Mouse (Mus musculus) fat pad, adult 2 months (tissue): ENCODE measurements around the gene Tex14.

Experiments used
- DNase-seq: peaks from one replicate; pipeline ENCODE4 v3.0.0-alpha.2; 2011; ENCODE audit warnings: low read depth, low spot score; ENCODE audit errors: extremely low read depth

Tex14 gene

GRCm38 (mm10) chr11:87566501-87566900, 161.6 kb downstream of the Tex14 start, which contains the start of gene Gm11492:
Gm11492 (plus strand) TSS chr11:87566653.
- no peak for DNase-seq

DNA sequence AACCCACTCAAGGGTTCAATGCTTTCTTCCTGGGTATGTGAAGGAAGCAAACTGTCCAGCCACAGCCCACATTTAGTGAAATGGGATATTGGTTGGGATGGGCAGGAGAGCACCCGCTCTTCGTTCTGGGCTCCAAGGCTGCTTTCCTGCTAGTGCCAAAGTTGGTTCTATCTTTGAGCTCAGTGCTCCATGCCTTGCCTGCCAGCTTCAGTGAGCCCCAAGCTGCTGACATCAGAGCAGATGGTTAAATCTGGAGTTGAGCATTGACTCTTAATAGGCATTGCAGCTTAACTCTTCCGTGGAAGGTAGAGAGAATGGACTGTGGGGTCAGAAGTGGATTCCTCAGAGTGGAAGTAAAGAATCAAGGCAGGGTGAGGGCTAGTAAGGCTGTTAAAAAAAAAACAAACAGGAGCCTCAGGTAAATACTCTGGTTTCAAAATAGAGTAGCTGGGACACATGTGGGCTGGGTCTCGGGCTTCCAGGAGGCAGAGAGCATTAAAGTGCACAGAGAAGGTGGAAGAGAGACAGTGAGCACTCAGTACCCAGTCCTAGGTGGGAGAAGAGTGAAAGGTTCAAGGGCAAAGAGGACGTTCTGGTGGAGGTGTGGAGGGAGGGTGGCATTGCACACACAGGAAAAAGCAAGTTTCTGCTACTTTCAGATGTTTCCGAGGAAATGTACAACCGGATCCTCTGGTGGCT, 163.5 kb downstream of the Tex14 start, which contains the start of gene Sept4:
TSS of gene Sept4 (plus strand) at position 649 of the 699 bp plus-strand sequence.
- no peak for DNase-seq

GRCm38 (mm10) chr11:87570743-87571142, 165.9 kb downstream of the Tex14 start:
- DNase-seq = no peak

DNA sequence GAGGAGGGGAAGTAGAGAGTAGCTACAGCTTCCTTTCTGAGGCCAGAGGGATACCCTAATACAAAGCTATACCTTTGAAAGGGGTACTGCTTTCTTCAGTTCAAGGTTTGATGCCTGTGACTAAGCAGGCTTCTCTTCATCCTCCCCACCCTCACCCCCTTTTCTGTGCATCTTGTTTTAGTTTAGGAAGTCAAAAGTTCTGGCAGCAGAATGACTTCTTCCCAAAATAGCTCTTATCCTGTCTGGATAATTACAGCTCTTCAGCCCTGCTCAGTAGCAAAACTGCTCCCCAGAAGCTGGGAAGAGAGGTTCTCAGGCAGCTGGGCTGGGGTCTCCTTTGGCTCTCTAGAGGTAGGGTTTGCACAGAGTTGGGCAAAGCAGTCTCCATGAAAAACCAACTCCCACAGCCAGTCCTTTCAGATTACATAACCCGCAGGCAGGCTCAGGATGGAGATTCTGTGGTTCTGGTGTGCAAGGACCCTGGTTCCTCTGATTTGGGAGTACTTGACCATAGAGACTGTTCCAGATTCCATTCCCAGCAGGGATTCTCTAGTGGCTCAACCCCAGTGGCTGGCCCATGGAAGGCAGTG, 166.6 kb downstream of the Tex14 start:
- DNase-seq = no peak

DNA sequence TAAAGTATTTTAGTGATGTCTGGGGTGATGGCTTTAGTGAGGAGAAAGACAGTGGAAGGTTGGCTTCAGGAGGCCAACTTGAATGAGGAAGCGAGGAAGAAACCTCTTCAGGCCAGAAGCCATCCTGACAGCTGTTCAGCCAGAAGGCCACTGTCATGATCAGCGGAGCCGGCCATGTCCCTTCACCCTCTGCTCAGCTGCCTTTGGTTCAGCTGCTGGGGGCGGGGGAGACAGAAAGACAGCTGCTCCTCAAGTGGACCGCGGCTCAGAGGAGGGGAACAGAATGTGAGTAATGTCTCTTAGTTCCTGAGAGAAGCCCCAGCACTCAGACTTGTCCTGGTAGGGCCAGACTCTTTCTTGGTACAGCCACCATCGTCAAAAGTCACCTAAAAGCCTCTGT, 168.9 kb downstream of the Tex14 start:
- no peak for DNase-seq

GRCm38 (mm10) chr11:87574520-87575180, 169.8 kb downstream of the Tex14 start:
- DNase-seq = no peak

DNA sequence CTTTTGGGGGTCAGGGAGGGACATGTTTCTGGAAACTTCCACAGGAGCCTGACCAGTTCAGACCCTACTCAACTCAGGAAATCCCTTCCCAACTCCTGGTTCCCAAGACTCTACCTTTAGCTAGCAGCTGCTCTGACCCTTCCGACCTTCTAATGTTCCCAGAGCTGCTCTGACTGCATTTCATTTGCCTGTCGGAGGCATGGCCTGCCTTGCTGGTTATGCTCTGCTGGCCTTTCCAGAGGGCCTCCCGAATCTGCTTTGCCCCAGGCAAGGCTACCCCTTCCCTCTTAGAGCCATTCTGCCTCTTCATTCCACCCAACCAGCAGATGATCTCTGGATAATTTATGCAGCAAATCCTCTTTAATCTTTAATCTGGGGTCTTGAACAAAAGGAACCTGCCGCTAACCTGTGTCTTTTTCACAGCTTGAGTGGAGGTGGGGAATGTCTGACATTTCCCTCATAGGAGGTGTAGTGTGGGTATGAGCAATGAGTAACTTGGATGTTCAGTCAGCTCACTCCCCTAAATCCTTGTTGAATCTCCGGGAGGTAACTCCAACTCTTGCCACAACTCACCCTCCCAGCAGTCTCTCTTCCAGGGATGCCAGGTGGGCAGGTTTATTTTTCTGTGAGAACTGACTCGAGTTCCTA, 172.9 kb downstream of the Tex14 start:
- DNase-seq = no peak

- no peak for DNase-seq
Observed at GRCm38 (mm10) chr11:87578249-87578962, 173.5 kb downstream of the Tex14 start.

GRCm38 (mm10) chr11:87578963-87579601, 174.2 kb downstream of the Tex14 start:
- DNase-seq = no peak

GRCm38 (mm10) chr11:87579713-87580112, 174.8 kb downstream of the Tex14 start:
- DNase-seq = no peak

GRCm38 (mm10) chr11:87580543-87581085, 175.7 kb downstream of the Tex14 start:
- DNase-seq = no peak

GRCm38 (mm10) chr11:87581161-87581865, 176.4 kb downstream of the Tex14 start:
- no peak for DNase-seq

DNA sequence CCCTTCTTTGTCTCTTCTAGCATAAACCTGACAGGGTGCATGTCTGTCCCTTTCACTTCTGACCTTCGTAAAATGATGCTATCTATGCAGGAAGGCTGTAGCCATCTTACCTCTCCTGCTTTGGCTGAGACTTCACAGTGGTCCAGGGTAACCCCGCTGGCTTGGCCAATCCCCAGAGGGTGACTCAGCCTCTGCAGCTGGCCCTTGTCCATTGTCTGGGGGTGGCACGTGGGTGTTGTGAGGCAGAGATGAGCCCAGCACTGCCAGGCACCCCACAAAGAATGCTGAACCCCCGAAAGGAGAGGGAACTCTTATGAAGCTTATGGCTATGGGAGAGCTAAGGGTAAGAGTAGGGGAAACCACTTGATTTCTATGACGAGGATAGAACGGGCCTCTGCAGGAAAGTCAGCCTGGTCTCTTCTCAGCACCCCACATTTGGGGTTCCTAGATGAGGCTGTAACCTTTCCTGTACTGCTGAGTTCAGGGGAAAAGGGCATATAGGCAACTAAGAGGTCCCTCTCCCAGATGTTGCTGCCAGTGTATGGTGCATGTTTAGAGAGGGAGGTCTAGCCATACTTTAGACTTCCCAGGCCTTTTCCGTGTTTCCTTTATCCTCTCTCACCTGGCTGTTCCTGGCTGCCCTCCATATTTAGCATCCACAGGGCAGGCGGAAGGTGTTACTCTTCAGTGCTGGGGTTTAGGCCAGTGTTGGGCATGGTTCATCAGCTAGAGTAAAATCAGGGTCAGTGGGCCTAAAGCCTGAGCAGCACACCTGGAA, 177.3 kb downstream of the Tex14 start:
- no peak for DNase-seq

GRCm38 (mm10) chr11:87583291-87584034, 178.6 kb downstream of the Tex14 start:
- no peak for DNase-seq

DNA sequence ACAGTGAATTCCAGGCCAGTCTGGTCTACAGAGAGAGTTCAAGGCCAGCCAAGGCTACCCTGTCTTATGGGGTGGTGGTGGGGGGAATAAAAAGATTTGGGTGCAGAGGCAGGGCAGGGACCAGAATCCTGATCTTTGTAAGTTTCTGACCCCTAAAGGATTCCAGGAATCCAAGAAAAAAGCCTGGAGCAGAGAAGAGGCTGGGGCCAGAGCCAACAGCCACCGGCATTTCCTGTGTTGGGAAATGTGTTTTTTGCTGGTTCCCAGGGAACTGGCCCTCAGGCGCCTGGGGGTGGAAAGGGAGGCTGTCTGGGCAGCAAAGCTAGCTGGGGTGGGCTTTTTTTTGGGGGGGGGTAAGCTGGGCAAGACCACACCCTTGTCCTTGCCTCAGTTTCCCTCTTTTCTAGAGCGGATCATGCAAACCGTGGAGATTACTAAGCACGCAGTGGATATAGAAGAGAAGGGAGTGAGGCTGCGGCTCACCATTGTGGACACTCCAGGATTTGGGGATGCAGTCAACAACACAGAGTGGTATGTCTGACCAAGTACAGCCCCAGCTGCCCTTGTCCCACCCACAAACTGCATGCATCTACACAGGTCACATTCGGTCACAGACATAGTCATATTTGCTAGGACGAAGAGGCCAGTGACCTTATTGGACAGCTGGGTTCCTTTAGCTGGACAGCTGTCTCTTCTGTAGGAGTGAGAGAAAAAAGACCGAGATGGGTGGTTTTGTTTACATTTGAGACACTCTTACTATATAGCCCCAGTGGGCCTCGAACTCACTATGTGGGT, 180.0 kb downstream of the Tex14 start:
- DNase-seq = no peak

DNA sequence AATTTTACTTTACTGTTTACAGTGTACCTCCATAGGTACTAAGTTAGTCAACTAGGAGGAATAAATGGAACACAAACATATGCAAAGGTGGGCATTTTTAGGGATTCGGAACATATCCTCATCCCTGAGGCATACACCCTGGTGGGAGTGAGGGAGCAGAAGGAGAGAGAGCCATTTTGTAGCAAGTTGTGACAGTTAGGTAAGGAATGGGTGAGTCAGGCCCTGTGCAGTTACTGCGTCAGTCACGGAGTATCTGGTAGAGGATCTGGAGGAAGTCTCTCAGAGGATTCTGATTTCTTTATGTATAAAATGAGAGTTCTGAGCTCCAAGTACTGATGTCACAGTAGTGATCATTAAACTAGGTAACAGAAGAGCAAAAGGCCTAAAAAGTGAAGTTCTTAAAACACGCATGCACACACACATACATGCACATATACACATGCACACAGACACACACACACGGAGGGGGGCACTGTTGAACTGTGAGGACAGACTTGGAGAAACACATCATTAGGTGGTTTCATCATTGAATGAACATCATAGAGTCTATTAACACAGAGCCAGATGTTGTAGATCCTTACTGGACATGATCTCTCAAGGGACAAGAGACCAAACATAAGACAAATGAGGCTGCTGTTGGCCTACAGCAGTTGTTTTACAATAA, 182.5 kb downstream of the Tex14 start:
- no peak for DNase-seq

- DNase-seq = no peak
Observed at GRCm38 (mm10) chr11:87589605-87590004, 184.7 kb downstream of the Tex14 start.
